Mouse (Mus musculus): ENCODE data around the gene Ankrd53. TPM values are rescaled to one million over a fixed set of nuclear protein-coding genes. Genes with fewer than 3 reads are reported as not detected.

Gene Ankrd53
- polyA plus RNA-seq, 1 experiment = not detected

- Histone ChIP-seq H3K27ac (ENCODE audit: insufficient read depth, low read length) (no peak overlapping the region), H3K9me3 (replicated peaks; ENCODE audit: control insufficient read depth, insufficient read depth, low read length, poor library complexity, severe bottlenecking) (no peaks in the 10 kb centered on the region), H3K4me1 (ENCODE audit: control insufficient read depth, insufficient read depth, low read length) (no peaks in the 10 kb centered on the region), H3K27me3 (ENCODE audit: control insufficient read depth, insufficient read depth, low read length, poor library complexity, severe bottlenecking) (no peaks in the 10 kb centered on the region), H3K36me3 (ENCODE audit: control insufficient read depth, insufficient read depth, low read length, poor library complexity, severe bottlenecking) (no peaks in the 10 kb centered on the region), H3K9ac (ENCODE audit: low read depth, poor library complexity, severe bottlenecking) (no peak overlapping the region), H3K4me3 (ENCODE audit: low read depth, low read length) (no peak overlapping the region)
- TF ChIP-seq POLR2A (IDR thresholded peaks at IDR 0.05; ENCODE audit: insufficient read depth, low read length) = no peak
- no peak for TF ChIP-seq EP300 (IDR thresholded peaks at IDR 0.05; ENCODE audit: insufficient read depth, low read depth, low read length)
- TF ChIP-seq CTCF (IDR thresholded peaks at IDR 0.05; ENCODE audit: low read depth, low read length) = no peak
Observed at GRCm38 (mm10) chr6:83722526-83722925, 39.9 kb upstream of the Ankrd53 start.

- Histone ChIP-seq H3K4me1 (ENCODE audit: control insufficient read depth, insufficient read depth, low read length) (no peaks in the 10 kb centered on the region), H3K9ac (ENCODE audit: low read depth, poor library complexity, severe bottlenecking) (no peak overlapping the region), H3K27ac (ENCODE audit: insufficient read depth, low read length) (no peak overlapping the region), H3K9me3 (replicated peaks; ENCODE audit: control insufficient read depth, insufficient read depth, low read length, poor library complexity, severe bottlenecking) (no peaks in the 10 kb centered on the region), H3K4me3 (ENCODE audit: low read depth, low read length) (no peak overlapping the region), H3K27me3 (ENCODE audit: control insufficient read depth, insufficient read depth, low read length, poor library complexity, severe bottlenecking) (no peaks in the 10 kb centered on the region), H3K36me3 (ENCODE audit: control insufficient read depth, insufficient read depth, low read length, poor library complexity, severe bottlenecking) (no peaks in the 10 kb centered on the region)
- TF ChIP-seq EP300 (IDR thresholded peaks at IDR 0.05; ENCODE audit: insufficient read depth, low read depth, low read length) (no peak), POLR2A (IDR thresholded peaks at IDR 0.05; ENCODE audit: insufficient read depth, low read length) (no peak), CTCF (IDR thresholded peaks at IDR 0.05; ENCODE audit: low read depth, low read length) (no peak)
Observed at GRCm38 (mm10) chr6:83727178-83727577, 35.3 kb upstream of the Ankrd53 start.

- H3K27ac ChIP-seq (ENCODE audit: insufficient read depth, low read length) = no peak overlapping the region
- TF ChIP-seq CTCF (IDR thresholded peaks at IDR 0.05; ENCODE audit: low read depth, low read length) = peak; percentile 74
- no peak for TF ChIP-seq EP300 (IDR thresholded peaks at IDR 0.05; ENCODE audit: insufficient read depth, low read depth, low read length)
- no peaks in the 10 kb centered on the region for H3K9me3 ChIP-seq (replicated peaks; ENCODE audit: control insufficient read depth, insufficient read depth, low read length, poor library complexity, severe bottlenecking)
- no peaks in the 10 kb centered on the region for H3K36me3 ChIP-seq (ENCODE audit: control insufficient read depth, insufficient read depth, low read length, poor library complexity, severe bottlenecking)
- H3K27me3 ChIP-seq (ENCODE audit: control insufficient read depth, insufficient read depth, low read length, poor library complexity, severe bottlenecking) = no peaks in the 10 kb centered on the region
- no peaks in the 10 kb centered on the region for H3K4me1 ChIP-seq (ENCODE audit: control insufficient read depth, insufficient read depth, low read length)
- no peak overlapping the region for H3K4me3 ChIP-seq (ENCODE audit: low read depth, low read length)
- H3K9ac ChIP-seq (ENCODE audit: low read depth, poor library complexity, severe bottlenecking) = no peak overlapping the region
Observed at GRCm38 (mm10) chr6:83728488-83728887, 34.0 kb upstream of the Ankrd53 start.

- Histone ChIP-seq H3K4me1 (ENCODE audit: control insufficient read depth, insufficient read depth, low read length) (no peaks in the 10 kb centered on the region), H3K27ac (ENCODE audit: insufficient read depth, low read length) (no peak overlapping the region), H3K4me3 (ENCODE audit: low read depth, low read length) (no peak overlapping the region), H3K9ac (ENCODE audit: low read depth, poor library complexity, severe bottlenecking) (no peak overlapping the region), H3K36me3 (ENCODE audit: control insufficient read depth, insufficient read depth, low read length, poor library complexity, severe bottlenecking) (no peaks in the 10 kb centered on the region), H3K9me3 (replicated peaks; ENCODE audit: control insufficient read depth, insufficient read depth, low read length, poor library complexity, severe bottlenecking) (no peaks in the 10 kb centered on the region), H3K27me3 (ENCODE audit: control insufficient read depth, insufficient read depth, low read length, poor library complexity, severe bottlenecking) (no peaks in the 10 kb centered on the region)
- TF ChIP-seq POLR2A (IDR thresholded peaks at IDR 0.05; ENCODE audit: insufficient read depth, low read length) = no peak
- TF ChIP-seq EP300 (IDR thresholded peaks at IDR 0.05; ENCODE audit: insufficient read depth, low read depth, low read length) = no peak
- no peak for TF ChIP-seq CTCF (IDR thresholded peaks at IDR 0.05; ENCODE audit: low read depth, low read length)
Observed at GRCm38 (mm10) chr6:83729350-83729970, 33.0 kb upstream of the Ankrd53 start.

GRCm38 (mm10) chr6:83731128-83731527 is 31.3 kb upstream of the Ankrd53 start:
- Histone ChIP-seq H3K27me3 (ENCODE audit: control insufficient read depth, insufficient read depth, low read length, poor library complexity, severe bottlenecking) (no peaks in the 10 kb centered on the region), H3K9me3 (replicated peaks; ENCODE audit: control insufficient read depth, insufficient read depth, low read length, poor library complexity, severe bottlenecking) (no peaks in the 10 kb centered on the region)
- peak; percentile 82 for TF ChIP-seq CTCF (IDR thresholded peaks at IDR 0.05; ENCODE audit: low read depth, low read length)
- no peak for TF ChIP-seq POLR2A (IDR thresholded peaks at IDR 0.05; ENCODE audit: insufficient read depth, low read length)

GRCm38 (mm10) chr6:83737311-83737710 is 25.1 kb upstream of the Ankrd53 start:
- no peaks in the 10 kb centered on the region for H3K27me3 ChIP-seq (ENCODE audit: control insufficient read depth, insufficient read depth, low read length, poor library complexity, severe bottlenecking)
- H3K4me1 ChIP-seq (ENCODE audit: control insufficient read depth, insufficient read depth, low read length) = peaks cover 4% of the 10 kb centered on the region
- H3K36me3 ChIP-seq (ENCODE audit: control insufficient read depth, insufficient read depth, low read length, poor library complexity, severe bottlenecking) = no peaks in the 10 kb centered on the region
- no peak overlapping the region for H3K27ac ChIP-seq (ENCODE audit: insufficient read depth, low read length)
- H3K4me3 ChIP-seq (ENCODE audit: low read depth, low read length) = peak overlapping the region; percentile 27
- no peaks in the 10 kb centered on the region for H3K9me3 ChIP-seq (replicated peaks; ENCODE audit: control insufficient read depth, insufficient read depth, low read length, poor library complexity, severe bottlenecking)
- TF ChIP-seq CTCF (IDR thresholded peaks at IDR 0.05; ENCODE audit: low read depth, low read length) (no peak), EP300 (IDR thresholded peaks at IDR 0.05; ENCODE audit: insufficient read depth, low read depth, low read length) (no peak), POLR2A (IDR thresholded peaks at IDR 0.05; ENCODE audit: insufficient read depth, low read length) (no peak)
- H3K9ac ChIP-seq (ENCODE audit: low read depth, poor library complexity, severe bottlenecking) = peak overlapping the region; percentile 37

More at GRCm38 (mm10) chr6:83731128-83731527, 31.3 kb upstream of the Ankrd53 start:
- Histone ChIP-seq H3K4me1 (ENCODE audit: control insufficient read depth, insufficient read depth, low read length) (no peaks in the 10 kb centered on the region), H3K27ac (ENCODE audit: insufficient read depth, low read length) (no peak overlapping the region), H3K36me3 (ENCODE audit: control insufficient read depth, insufficient read depth, low read length, poor library complexity, severe bottlenecking) (no peaks in the 10 kb centered on the region), H3K4me3 (ENCODE audit: low read depth, low read length) (no peak overlapping the region), H3K9ac (ENCODE audit: low read depth, poor library complexity, severe bottlenecking) (no peak overlapping the region)

Data from ES-Bruce4 (cell line).